Mouse (Mus musculus) MEL (cell line): ENCODE measurements at regions not wholly inside any gene's neighbourhood (a gene's known extent, or its start where the extent isn't known, plus 50 kb on each side); places are given as distances from the start of the nearest gene placed in this dataset.

Experiments
- CHD1 ChIP-seq: IDR thresholded peaks from 2 replicates; pipeline ENCODE4 v1.6.1; 2012; ENCODE audit warnings: low read depth, mild to moderate bottlenecking, inconsistent platforms, low read length, improper control_type of control experiment
- CTCF ChIP-seq, 3 experiments: IDR thresholded peaks in 2 of 3; conservative IDR thresholded peaks in 1 of 3; 2 replicates each; pipeline ENCODE4 v1.5.1; 2011 to 2012; ENCODE audit warnings: low read length in 3 of 3, low read depth in 2 of 3, mild to moderate bottlenecking in 2 of 3, improper control_type of control experiment in 1 of 3, inconsistent platforms in 1 of 3, mixed read lengths in 1 of 3, moderate library complexity in 1 of 3; ENCODE audit not compliant: control insufficient read depth in 1 of 3, insufficient read depth in 1 of 3, poor library complexity in 1 of 3, severe bottlenecking in 1 of 3
- E2F4 ChIP-seq: IDR thresholded peaks from 2 replicates; pipeline ENCODE4 v1.6.1; 2011; ENCODE audit warnings: low read depth, low read length, improper control_type of control experiment, borderline replicate concordance
- EP300 ChIP-seq, 2 experiments: IDR thresholded peaks; 2 replicates each; pipeline ENCODE4 v1.6.1; 2011; ENCODE audit warnings: improper control_type of control experiment in 2 of 2, low read length in 2 of 2, low read depth in 1 of 2, mild to moderate bottlenecking in 1 of 2
- GATA1 ChIP-seq: IDR thresholded peaks from 2 replicates; pipeline ENCODE4 v1.6.1; 2011; ENCODE audit warnings: low read depth, low read length, improper control_type of control experiment
- HCFC1 ChIP-seq: IDR thresholded peaks from 2 replicates; pipeline ENCODE4 v1.6.1; 2012; ENCODE audit warnings: low read depth, mild to moderate bottlenecking, inconsistent platforms, low read length, improper control_type of control experiment, moderate library complexity
- MAFK ChIP-seq: IDR thresholded peaks from 2 replicates; pipeline ENCODE4 v1.6.1; 2011; ENCODE audit warnings: low read depth, mild to moderate bottlenecking, low read length, improper control_type of control experiment, borderline replicate concordance
- NELFE ChIP-seq: IDR thresholded peaks from 2 replicates; pipeline ENCODE4 v1.6.1; 2011; ENCODE audit warnings: low read depth, low read length, improper control_type of control experiment
- POLR2A ChIP-seq, 2 experiments: IDR thresholded peaks; 2 replicates each; pipeline ENCODE4 v1.6.1; 2011 to 2012; ENCODE audit warnings: low read length in 2 of 2, mild to moderate bottlenecking in 2 of 2, control low read depth in 1 of 2, improper control_type of control experiment in 1 of 2, low read depth in 1 of 2, moderate library complexity in 1 of 2; ENCODE audit not compliant: control insufficient read depth in 1 of 2, insufficient read depth in 1 of 2, poor library complexity in 1 of 2
- POLR2AphosphoS2 ChIP-seq: IDR thresholded peaks from 2 replicates; pipeline ENCODE4 v1.6.1; 2011; ENCODE audit warnings: low read length, improper control_type of control experiment
- TAL1 ChIP-seq: IDR thresholded peaks from 2 replicates; pipeline ENCODE4 v1.6.1; 2012; ENCODE audit warnings: mild to moderate bottlenecking, inconsistent platforms, low read length, moderate library complexity, mixed read lengths
- TBP ChIP-seq: IDR thresholded peaks from 2 replicates; pipeline ENCODE4 v1.8.0; 2011; ENCODE audit warnings: low read depth, low read length, improper control_type of control experiment
- TCF12 ChIP-seq: IDR thresholded peaks from 2 replicates; pipeline ENCODE4 v1.6.1; 2014; ENCODE audit warnings: low read depth, mild to moderate bottlenecking, inconsistent platforms, low read length, improper control_type of control experiment, moderate library complexity
- ZC3H11A ChIP-seq: IDR thresholded peaks from 2 replicates; pipeline ENCODE4 v1.6.1; 2012; ENCODE audit warnings: low read depth, mild to moderate bottlenecking, inconsistent platforms, low read length, improper control_type of control experiment

GRCm38 (mm10) chr13:83207513-83207912, 296.3 kb upstream of the Mef2c start:
- TF ChIP-seq MAFK: no peak
- TF ChIP-seq TAL1: no peak
- no peak for TF ChIP-seq CTCF (IDR thresholded peaks at IDR 0.05 in 2 of 3, conservative IDR thresholded peaks at IDR 0.05 in 1 of 3; ENCODE audit: control insufficient read depth in 1 of 3, insufficient read depth in 1 of 3, low read depth in 2 of 3, low read length in 3 of 3, poor library complexity in 1 of 3, severe bottlenecking in 1 of 3)
- no peak for TF ChIP-seq EP300 (IDR thresholded peaks at IDR 0.05; ENCODE audit: low read depth in 1 of 2, low read length in 2 of 2)
- TF ChIP-seq NELFE: no peak
- TF ChIP-seq GATA1: no peak
- TF ChIP-seq HCFC1: no peak
- TF ChIP-seq TCF12: no peak
- no peak for TF ChIP-seq POLR2AphosphoS2
- no peak for TF ChIP-seq POLR2A (IDR thresholded peaks at IDR 0.05; ENCODE audit: control insufficient read depth in 1 of 2, insufficient read depth in 1 of 2, low read depth in 1 of 2, low read length in 2 of 2, poor library complexity in 1 of 2)
- TF ChIP-seq TBP: no peak
- TF ChIP-seq E2F4: no peak
- TF ChIP-seq ZC3H11A: no peak
- TF ChIP-seq CHD1: no peak
